11 mouse cellular contexts compared by ENCODE assay signal in genomic region chr4:86483013-86483615, GRCm38 (mm10).
DNase-seq lines count a peak whose midpoint lies in the region; ATAC-seq lines count a peak whose summit lies in the region.
"Had no signal": no experiment of that assay in that cellular context is flagged by ENCODE, and none has a peak within 500 bp of the region (broad histone marks: within the 10 kb centered on the region; RNA-seq: fewer than 3 reads in every experiment).

No protein-coding gene starts in this region.

- H3K9ac ChIP-seq in embryonic facial prominence, embryonic 14.5 days (ENCODE audit: low read depth, low read length) = no peak overlapping the region
- H3K9ac ChIP-seq: neural tube, embryonic 13.5 days had no signal

- H3K4me1 ChIP-seq in embryonic facial prominence, embryonic 14.5 days (ENCODE audit: control insufficient read depth, insufficient read depth, low read length) = peaks cover 8% of the 10 kb centered on the region; the same call in 1 of the 2 replicates
- H3K4me1 ChIP-seq: neural tube, embryonic 13.5 days had no signal

- no peak overlapping the region for H3K4me2 ChIP-seq in embryonic facial prominence, embryonic 14.5 days (ENCODE audit: low read depth, low read length)
- H3K4me2 ChIP-seq: liver, embryonic 11.5 days; neural tube, embryonic 13.5 days had no signal

- no peak overlapping the region for H3K27ac ChIP-seq in embryonic facial prominence, embryonic 14.5 days (replicated peaks; ENCODE audit: low read depth, low read length)
- H3K27ac ChIP-seq: neural tube, embryonic 13.5 days had no signal

- H3K36me3 ChIP-seq in embryonic facial prominence, embryonic 14.5 days (ENCODE audit: control insufficient read depth, insufficient read depth, low read length) = no peaks in the 10 kb centered on the region
- H3K36me3 ChIP-seq: neural tube, embryonic 13.5 days had no signal

- WGBS in embryonic facial prominence, embryonic 14.5 days = 78% methylated on average over 6 of the region's 6 CpGs

- DNase-seq in layer of hippocampus, adult 18-20 months (ENCODE audit: low spot score in 2 of 2) = peak; percentile 24 to 25
- DNase-seq in layer of hippocampus, postnatal 36 days = no peak
- DNase-seq in embryonic facial prominence, embryonic 14.5 days (ENCODE audit: low spot score) = peak; percentile 29
- DNase-seq in left cerebral cortex, adult 8-10 months (ENCODE audit: low spot score in 2 of 2) = peak; percentile 20 to 76
- peak; percentile 40 for DNase-seq in right cerebral cortex, postnatal 14 days
- no peak for DNase-seq in thymus, postnatal 14 days
- DNase-seq: cerebellum, adult 9-11 months; midbrain, embryonic 14.5 days had no signal

- no peak overlapping the region for H3K4me3 ChIP-seq in embryonic facial prominence, embryonic 14.5 days (ENCODE audit: low read depth, low read length)
- H3K4me3 ChIP-seq: neural tube, embryonic 13.5 days had no signal

- ATAC-seq in embryonic facial prominence, embryonic 14.5 days (ENCODE audit: low read depth) = no peak
- ATAC-seq in erythroid progenitor cell, adult 5-6 weeks (replicated peaks; ENCODE audit: low FRiP score, poor library complexity, severe bottlenecking) = no peak

- H3K9me3 ChIP-seq in embryonic facial prominence, embryonic 14.5 days (ENCODE audit: control insufficient read depth, low read length) = no peaks in the 10 kb centered on the region
- H3K9me3 ChIP-seq: neural tube, embryonic 13.5 days had no signal

- no peaks in the 10 kb centered on the region for H3K27me3 ChIP-seq in embryonic facial prominence, embryonic 14.5 days (replicated peaks; ENCODE audit: control insufficient read depth, insufficient read depth, low read length)
- H3K27me3 ChIP-seq: neural tube, embryonic 13.5 days had no signal

Comparison
In these comparisons a context has a peak if more than half of its experiments do, and no peak if none do; other contexts are left out.
1. DNase-seq: peak in layer of hippocampus, adult 18-20 months (2 of 2), embryonic facial prominence, embryonic 14.5 days (single experiment), left cerebral cortex, adult 8-10 months (2 of 2) and right cerebral cortex, postnatal 14 days (single experiment); none in layer of hippocampus, postnatal 36 days (0 of 2) and thymus, postnatal 14 days (single experiment).